Mouse (Mus musculus) CH12.LX (cell line): ENCODE measurements around the gene S100a8. TPM values are rescaled to one million over a fixed set of nuclear protein-coding genes. Genes with fewer than 3 reads are reported as not detected.
A peak's percentile ranks its signal among the peaks of the same experiment; 100 is the strongest.

Experiments used
- DNase-seq: peaks from one replicate; pipeline ENCODE4 v3.0.0-alpha.2; 2013; ENCODE audit errors: extremely low read depth
- H3K27ac ChIP-seq: 2 replicates; pipeline ENCODE4 v1.5.1; 2012; ENCODE audit warnings: low read depth, mild to moderate bottlenecking, control low read depth, moderate library complexity; ENCODE audit not compliant: insufficient read depth
- H3K27me3 ChIP-seq: replicated peaks from 2 replicates; pipeline ENCODE3; 2012; ENCODE audit warnings: inconsistent platforms
- H3K36me3 ChIP-seq, 2 experiments: replicated peaks in 1 of 2; 2 replicates each; pipeline versions ENCODE3 to v1.6.1; 2012; ENCODE audit warnings: inconsistent platforms in 1 of 2, low read length in 1 of 2, mild to moderate bottlenecking in 1 of 2, mixed read lengths in 1 of 2, moderate library complexity in 1 of 2; ENCODE audit not compliant: control insufficient read depth in 1 of 2, insufficient read depth in 1 of 2
- H3K4me1 ChIP-seq, 2 experiments: 2 replicates each; pipeline ENCODE4 v1.6.1; 2012; ENCODE audit warnings: inconsistent platforms in 1 of 2, moderate library complexity in 1 of 2; ENCODE audit not compliant: insufficient read depth in 2 of 2, control insufficient read depth in 1 of 2
- H3K4me2 ChIP-seq: 2 replicates; pipeline ENCODE4 v1.6.1; 2012; ENCODE audit warnings: low read depth, mild to moderate bottlenecking, control low read depth; ENCODE audit not compliant: poor library complexity, insufficient read depth, severe bottlenecking
- H3K4me3 ChIP-seq, 3 experiments: fragments of 150-350 bp in 1 of 3; sonication (generic) in 1 of 3; replicated peaks in 1 of 3; 2 replicates each; pipeline versions ENCODE3 to v1.5.1; 2011 to 2012; ENCODE audit warnings: low read depth in 2 of 3, low read length in 2 of 3, mild to moderate bottlenecking in 2 of 3, moderate library complexity in 2 of 3, control low read depth in 1 of 3, improper control_type of control experiment in 1 of 3, inconsistent platforms in 1 of 3, mixed read lengths in 1 of 3; ENCODE audit not compliant: poor library complexity in 1 of 3
- H3K79me2 ChIP-seq: replicated peaks from 2 replicates; pipeline ENCODE4 v1.6.1; 2012; ENCODE audit warnings: mild to moderate bottlenecking, moderate library complexity; ENCODE audit not compliant: control insufficient read depth, poor library complexity, insufficient read depth, severe bottlenecking; ENCODE audit errors: extremely low read depth
- H3K9ac ChIP-seq: 2 replicates; pipeline ENCODE4 v1.6.1; 2012; ENCODE audit warnings: low read depth, mild to moderate bottlenecking, control low read depth, moderate library complexity; ENCODE audit not compliant: insufficient read depth
- H3K9me3 ChIP-seq: replicated peaks from 2 replicates; pipeline ENCODE3; 2012; ENCODE audit warnings: low read length, inconsistent platforms, mixed read lengths
- CHD2 ChIP-seq: IDR thresholded peaks from 2 replicates; pipeline ENCODE4 v1.6.1; 2011; ENCODE audit warnings: low read length, improper control_type of control experiment
- GABPA ChIP-seq: IDR thresholded peaks from 2 replicates; pipeline ENCODE4 v1.6.1; 2012; ENCODE audit warnings: low read depth, low read length, improper control_type of control experiment, inconsistent platforms; ENCODE audit not compliant: insufficient replicate concordance
- KAT2A ChIP-seq: IDR thresholded peaks from 2 replicates; pipeline ENCODE4 v1.6.1; 2012; ENCODE audit warnings: low read length, improper control_type of control experiment, inconsistent platforms; ENCODE audit not compliant: insufficient replicate concordance
- MAX ChIP-seq: IDR thresholded peaks from 2 replicates; pipeline ENCODE4 v1.6.1; 2011; ENCODE audit warnings: low read length, improper control_type of control experiment
- NELFE ChIP-seq: IDR thresholded peaks from 2 replicates; pipeline ENCODE4 v1.6.1; 2011; ENCODE audit warnings: low read depth, low read length, improper control_type of control experiment
- SIN3A ChIP-seq: IDR thresholded peaks from 2 replicates; pipeline ENCODE4 v1.6.1; 2012; ENCODE audit warnings: low read length, improper control_type of control experiment, inconsistent platforms
- dilution Hi-C: fragments of 300-500 bp; cut with MboI; formaldehyde crosslinking; loops from 2 replicates; pipeline ENCODE4 v1.14.3; 2020; ENCODE audit warnings: low sequenced_read_pairs; ENCODE audit not compliant: extremely low pct_unique_long_range_greater_than_20kb, extremely low pct_ligation_motif_present
- in situ Hi-C: fragments of 300-500 bp; cut with MboI; formaldehyde crosslinking; loops from 3 replicates; pipeline ENCODE4 v1.14.3; 2019; ENCODE audit warnings: low sequenced_read_pairs, low pct_ligation_motif_present, low pct_unique_long_range_greater_than_20kb, mixed read lengths
- polyA plus RNA-seq: library from polyadenylated mRNA; unstranded; fragments of >175 nt; gene quantifications from 2 replicates; pipeline ENCODE4 v1.2.1, GENCODE M21; 2012; ENCODE audit warnings: low read depth; ENCODE audit not compliant: insufficient read length
- total RNA-seq, 2 experiments: library from RNA; depleted of rRNA; stranded (reverse); fragments of 300-350 nt in 1 of 2; fragments of >200 nt in 1 of 2; gene quantifications; 2 replicates each; pipeline ENCODE4 v1.2.3; 2012 to 2014

S100a8 gene
- total and polyA plus RNA-seq, 3 experiments: not detected

GRCm38 (mm10) chr3:90623435-90624071 lies 45.2 kb upstream of the S100a8 start:
- in situ Hi-C loops: no loop called here
- no peak for DNase-seq

GRCm38 (mm10) chr3:90625496-90625895 lies 43.3 kb upstream of the S100a8 start:
- Histone ChIP-seq H3K4me1 (peaks cover 0 to 20% of the 10 kb centered on the region in 2 experiments; a peak in 2 of 4 replicates), H3K4me2 (no peak overlapping the region), H3K27me3 (no peaks in the 10 kb centered on the region), H3K4me3 (no peak overlapping the region), H3K27ac (no peak overlapping the region), H3K9me3 (no peaks in the 10 kb centered on the region), H3K36me3 (no peaks in the 10 kb centered on the region), H3K79me2 (no peaks in the 10 kb centered on the region), H3K9ac (no peak overlapping the region)
- DNase-seq: no peak
- in situ Hi-C loops (no loop called here), dilution Hi-C loops (no loop called here)
- TF ChIP-seq KAT2A: no peak
- no peak for TF ChIP-seq SIN3A
- no peak for TF ChIP-seq NELFE
- TF ChIP-seq GABPA: no peak

More at GRCm38 (mm10) chr3:90623435-90624071, 45.2 kb upstream of the S100a8 start:
- H3K9me3 ChIP-seq: no peaks in the 10 kb centered on the region
- TF ChIP-seq GABPA (no peak), SIN3A (0 out of 2 replicates have a peak, but pooled peaks have one; percentile 36)
- no peak overlapping the region for H3K4me3 ChIP-seq
- no peaks in the 10 kb centered on the region for H3K36me3 ChIP-seq
- no peak overlapping the region for H3K9ac ChIP-seq
- no peak overlapping the region for H3K27ac ChIP-seq
- peaks cover 0 to 20% of the 10 kb centered on the region in 2 experiments; a peak in 2 of 4 replicates for H3K4me1 ChIP-seq
- H3K4me2 ChIP-seq: no peak overlapping the region; the same call in 1 of the 2 replicates
- H3K79me2 ChIP-seq: no peaks in the 10 kb centered on the region
- no peaks in the 10 kb centered on the region for H3K27me3 ChIP-seq
- dilution Hi-C loops: no loop called here

DNA sequence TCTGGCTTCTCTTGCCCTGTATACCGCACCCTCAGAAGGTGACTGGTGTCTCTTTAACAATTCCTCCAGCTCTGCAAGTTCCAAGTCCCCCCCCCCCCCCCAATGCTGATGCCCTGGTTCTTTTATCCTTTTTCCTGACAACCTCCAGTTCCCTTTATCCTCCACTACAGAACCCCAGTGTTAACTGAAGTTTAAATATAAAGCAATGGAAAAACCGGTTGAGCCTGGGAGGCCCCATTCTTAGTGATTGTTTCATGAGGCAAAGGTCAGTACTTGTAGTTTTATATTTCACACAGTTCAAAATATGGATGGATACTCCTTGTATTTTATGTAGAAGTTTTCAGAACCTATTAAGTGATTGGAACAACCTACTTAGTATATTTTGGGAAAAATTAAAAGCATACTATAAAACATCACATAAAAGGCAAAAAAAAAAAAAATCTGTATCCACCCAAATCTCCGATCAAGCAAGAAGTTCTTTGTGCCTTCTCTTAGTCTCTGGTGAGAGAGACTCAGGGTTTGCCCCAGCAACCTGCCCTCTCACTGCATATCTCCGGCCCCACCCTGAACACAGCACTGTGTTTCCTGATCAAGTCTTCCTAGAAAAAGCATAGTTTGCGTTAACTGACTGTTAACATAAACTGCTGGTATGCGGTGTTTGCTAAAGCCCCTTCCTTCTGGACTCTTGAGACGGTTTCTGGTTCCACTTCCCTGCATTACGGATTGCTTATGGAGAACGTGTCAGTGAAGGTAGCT lies 42.3 kb upstream of the S100a8 start:
- Histone ChIP-seq H3K79me2 (no peaks in the 10 kb centered on the region), H3K4me2 (no peak overlapping the region), H3K36me3 (no peaks in the 10 kb centered on the region)
- DNase-seq: no peak
- dilution Hi-C loops: no loop called here
- TF ChIP-seq MAX (no peak), CHD2 (no peak)
- TF ChIP-seq, all 38 proteins: peak for 0
- peaks cover 0 to 15% of the 10 kb centered on the region in 2 experiments; a peak in 2 of 4 replicates for H3K4me1 ChIP-seq
- H3K27me3 ChIP-seq: no peaks in the 10 kb centered on the region
- in situ Hi-C loops: no loop called here
- H3K9me3 ChIP-seq: no peaks in the 10 kb centered on the region
- H3K4me3 ChIP-seq: no peak overlapping the region
- H3K27ac ChIP-seq: no peak overlapping the region
- H3K9ac ChIP-seq: no peak overlapping the region
